Comparison of ENCODE assay signal across 8 mouse cellular contexts in genomic region chr7:16739056-16739604, GRCm38 (mm10). TPM values are rescaled to one million over a fixed set of nuclear protein-coding genes. Genes with fewer than 3 reads are reported as not detected.
DNase-seq lines count a peak whose midpoint lies in the region; ATAC-seq and TF ChIP-seq lines count a peak whose summit lies in the region.

No protein-coding gene starts in this region.

- no peaks in the 10 kb centered on the region for H3K9me3 ChIP-seq in lung, postnatal 0 days (ENCODE audit: low read length)
- no peaks in the 10 kb centered on the region for H3K9me3 ChIP-seq in limb, embryonic 11.5 days (ENCODE audit: control insufficient read depth, low read length)
- H3K9me3 ChIP-seq in stomach, embryonic 14.5 days (ENCODE audit: control insufficient read depth, low read depth, low read length): no peaks in the 10 kb centered on the region

- peak overlapping the region; percentile 72 for H3K4me3 ChIP-seq in lung, postnatal 0 days (ENCODE audit: low read depth, low read length)
- peak overlapping the region; percentile 66 for H3K4me3 ChIP-seq in limb, embryonic 11.5 days (ENCODE audit: low read depth, low read length)
- peak overlapping the region; percentile 77 for H3K4me3 ChIP-seq in stomach, embryonic 14.5 days (ENCODE audit: low read depth, low read length)

- H3K27ac ChIP-seq in lung, postnatal 0 days (ENCODE audit: low read length): peak overlapping the region; percentile 51; the same call in 1 of the 2 replicates
- 0 out of 2 replicates have a peak overlapping the region, but pooled peaks have one; percentile 0 for H3K27ac ChIP-seq in limb, embryonic 11.5 days (replicated peaks; ENCODE audit: low read depth, low read length)
- peak overlapping the region; percentile 67; the same call in 1 of the 2 replicates for H3K27ac ChIP-seq in stomach, embryonic 14.5 days (ENCODE audit: low read length)

- H3K9ac ChIP-seq in lung, postnatal 0 days (replicated peaks; ENCODE audit: low read depth): peak overlapping the region; percentile 84
- H3K9ac ChIP-seq in limb, embryonic 11.5 days (ENCODE audit: low read length): peak overlapping the region; percentile 64
- H3K9ac ChIP-seq in stomach, embryonic 14.5 days (replicated peaks; ENCODE audit: low read depth, low read length): peak overlapping the region; percentile 84

- no peaks in the 10 kb centered on the region for H3K27me3 ChIP-seq in lung, postnatal 0 days (replicated peaks; ENCODE audit: insufficient read depth, low read length)
- no peaks in the 10 kb centered on the region for H3K27me3 ChIP-seq in limb, embryonic 11.5 days (ENCODE audit: control insufficient read depth, insufficient read depth, low read length)
- no peaks in the 10 kb centered on the region for H3K27me3 ChIP-seq in stomach, embryonic 14.5 days (ENCODE audit: control insufficient read depth, insufficient read depth, low read length)

- no peak for TF ChIP-seq EP300 in lung, postnatal 0 days (IDR thresholded peaks at IDR 0.05)

- peaks cover 4% of the 10 kb centered on the region; the same call in 1 of the 2 replicates for H3K36me3 ChIP-seq in lung, postnatal 0 days (ENCODE audit: insufficient read depth, low read length)
- 0 out of 2 replicates have a peak, but pooled peaks cover 2% of the 10 kb centered on the region for H3K36me3 ChIP-seq in limb, embryonic 11.5 days (ENCODE audit: control insufficient read depth, insufficient read depth, low read length)
- H3K36me3 ChIP-seq in stomach, embryonic 14.5 days (ENCODE audit: control insufficient read depth, insufficient read depth, low read length): peaks cover 7% of the 10 kb centered on the region

- ATAC-seq in lung, postnatal 0 days: no peak
- ATAC-seq in limb, embryonic 11.5 days (ENCODE audit: insufficient number of reproducible peaks, low FRiP score, low TSS enrichment, low read depth): no peak
- no peak for ATAC-seq in stomach, embryonic 14.5 days (ENCODE audit: insufficient number of reproducible peaks, insufficient read depth, low FRiP score, low read depth)

- 42% methylated on average over 10 of the region's 10 CpGs for WGBS in lung, postnatal 0 days
- 55% methylated on average over 10 of the region's 10 CpGs for WGBS in limb, embryonic 11.5 days
- 57% methylated on average over 10 of the region's 10 CpGs for WGBS in stomach, embryonic 14.5 days

- H3K4me2 ChIP-seq in lung, postnatal 0 days (replicated peaks; ENCODE audit: low read depth, low read length): peak overlapping the region; percentile 62
- H3K4me2 ChIP-seq in limb, embryonic 11.5 days (ENCODE audit: low read depth, severe bottlenecking): peak overlapping the region; percentile 92
- peak overlapping the region; percentile 90 for H3K4me2 ChIP-seq in stomach, embryonic 14.5 days (replicated peaks; ENCODE audit: low read depth, low read length)

- TF ChIP-seq CTCF in lung, postnatal 0 days (IDR thresholded peaks at IDR 0.05): no peak

- H3K4me1 ChIP-seq in lung, postnatal 0 days (ENCODE audit: insufficient read depth, low read depth, low read length): peaks cover 12% of the 10 kb centered on the region; the same call in 1 of the 2 replicates
- H3K4me1 ChIP-seq in limb, embryonic 11.5 days (ENCODE audit: control insufficient read depth, insufficient read depth, low read length): peaks cover 9% of the 10 kb centered on the region; the same call in 1 of the 2 replicates
- peaks cover 10% of the 10 kb centered on the region; the same call in 1 of the 2 replicates for H3K4me1 ChIP-seq in stomach, embryonic 14.5 days (ENCODE audit: control insufficient read depth, insufficient read depth, low read length)

- DNase-seq in cerebellum, adult 11 months: peak; percentile 26
- no peak for DNase-seq in cerebellum, postnatal 25 days
- DNase-seq in lung, postnatal 0 days (ENCODE audit: low spot score): no peak
- DNase-seq in lung, postnatal 4 days: no peak
- no peak for DNase-seq in limb, embryonic 11.5 days (ENCODE audit: low spot score)
- DNase-seq in layer of hippocampus, adult 9-11 months: no peak
- no peak for DNase-seq in frontal cortex, adult 2 months (ENCODE audit: extremely low spot score in 1 of 2, low spot score in 1 of 2)

RNA-seq across cellular contexts. Expression of gene Ap2s1, which starts 0.9 kb away (rescaled TPM):
- polyA plus RNA-seq in lung, postnatal 0 days (2015; fragmentation: Nextera tagmentation; extraction: Ambion mirVana): 240 and 261 TPM in 2 replicates
- polyA plus RNA-seq in limb, embryonic 11.5 days (2014; fragmentation: Nextera tagmentation; extraction: Ambion mirVana): 261 and 266 TPM in 2 replicates
- polyA plus RNA-seq in stomach, embryonic 14.5 days (2014; fragmentation: Nextera tagmentation; extraction: Ambion mirVana): 274 and 282 TPM in 2 replicates
- polyA plus RNA-seq in frontal cortex, adult 2 months (2012; rRNA removed): 537 and 586 TPM in 2 replicates

RNA-seq across cellular contexts. Expression of gene Ceacam9, which starts 17.4 kb away (rescaled TPM):
- not detected in 2 replicates for polyA plus RNA-seq in lung, postnatal 0 days (2015; fragmentation: Nextera tagmentation; extraction: Ambion mirVana)
- polyA plus RNA-seq in limb, embryonic 11.5 days (2014; fragmentation: Nextera tagmentation; extraction: Ambion mirVana): not detected in 2 replicates
- polyA plus RNA-seq in stomach, embryonic 14.5 days (2014; fragmentation: Nextera tagmentation; extraction: Ambion mirVana): not detected in 2 replicates
- polyA plus RNA-seq in frontal cortex, adult 2 months (2012; rRNA removed): 0.24 and 0.55 TPM in 2 replicates

RNA-seq across cellular contexts. Expression of gene Slc1a5, which starts 42.0 kb away (rescaled TPM):
- polyA plus RNA-seq in lung, postnatal 0 days (2015; fragmentation: Nextera tagmentation; extraction: Ambion mirVana): 176 and 178 TPM in 2 replicates
- polyA plus RNA-seq in limb, embryonic 11.5 days (2014; fragmentation: Nextera tagmentation; extraction: Ambion mirVana): 28.5 and 30.9 TPM in 2 replicates
- 36.7 and 39.0 TPM in 2 replicates for polyA plus RNA-seq in stomach, embryonic 14.5 days (2014; fragmentation: Nextera tagmentation; extraction: Ambion mirVana)
- 12.6 and 13.4 TPM in 2 replicates for polyA plus RNA-seq in frontal cortex, adult 2 months (2012; rRNA removed)

Comparison
In these comparisons a context has a peak if more than half of its experiments do, and no peak if none do; other contexts are left out.
1. H3K27ac ChIP-seq: peak in every context shown above with its lines; median percentile 67 in stomach, embryonic 14.5 days; 51 in lung, postnatal 0 days; 0 in limb, embryonic 11.5 days.